Mouse (Mus musculus) kidney, postnatal 0 days (tissue): Measurements from ENCODE around the gene Zfp629. TPM values are rescaled to one million over a fixed set of nuclear protein-coding genes. Genes with fewer than 3 reads are reported as not detected.
"Not testable (repeated sequence)": the region's sequence is repeated elsewhere in the genome, so short reads cannot be mapped to it uniquely, and the experiment has no call there.

Source experiments
- ATAC-seq: fragments of 200-750 bp; cut with Nextera tagmentation; replicated peaks from 2 replicates; pipeline ENCODE4 v1.8.0; 2017; ENCODE audit warnings: low read depth, moderate number of reproducible peaks, moderate TSS enrichment, moderate library complexity; ENCODE audit not compliant: low FRiP score
- DNase-seq: peaks from one replicate; pipeline ENCODE4 v3.0.0-alpha.2; 2016; ENCODE audit warnings: low spot score
- H3K27ac ChIP-seq: fragments of 300-500 bp; sonication (generic); 2 replicates; pipeline ENCODE4 v1.5.1; 2014; ENCODE audit warnings: mild to moderate bottlenecking
- H3K27me3 ChIP-seq: fragments of 300-500 bp; sonication (generic); 2 replicates; pipeline ENCODE4 v1.6.1; 2014; ENCODE audit warnings: low read length, mixed read lengths; ENCODE audit not compliant: insufficient read depth
- H3K36me3 ChIP-seq: fragments of 300-500 bp; sonication (generic); 2 replicates; pipeline ENCODE4 v1.6.1; 2014; ENCODE audit warnings: low read length, mixed read lengths; ENCODE audit not compliant: insufficient read depth
- H3K4me1 ChIP-seq: fragments of 300-500 bp; sonication (generic); replicated peaks from 2 replicates; pipeline ENCODE4 v1.6.1; 2014; ENCODE audit warnings: antibody characterized with exemption, low read length, mixed read lengths; ENCODE audit not compliant: insufficient read depth
- H3K4me2 ChIP-seq: fragments of 300-500 bp; sonication (generic); 2 replicates; pipeline ENCODE4 v1.6.1; 2014; ENCODE audit warnings: mild to moderate bottlenecking, low read length, moderate library complexity, mixed read lengths
- H3K4me3 ChIP-seq: fragments of 300-500 bp; sonication (generic); replicated peaks from 2 replicates; pipeline ENCODE4 v1.5.1; 2014; ENCODE audit warnings: low read depth, low read length
- H3K9ac ChIP-seq: fragments of 300-500 bp; sonication (generic); 2 replicates; pipeline ENCODE4 v1.6.1; 2014; ENCODE audit warnings: low read depth, low read length
- H3K9me3 ChIP-seq: fragments of 300-500 bp; sonication (generic); replicated peaks from 2 replicates; pipeline ENCODE4 v1.6.1; 2016; ENCODE audit warnings: low read length, inconsistent platforms, mixed read lengths
- CTCF ChIP-seq: IDR thresholded peaks from 2 replicates; pipeline ENCODE4 v1.5.1; 2016; ENCODE audit warnings: antibody characterized with exemption, low read depth, mild to moderate bottlenecking, moderate library complexity
- WGBS: fragments of 180-500 bp; shearing (Covaris S2); extraction: QIAGEN DNeasy Blood & Tissue Kit; methylation state at CpG from one replicate; pipeline ENCODE4 v1.1.7; 2014; 5-methylcytosine and 5-hydroxymethylcytosine counted together
- polyA plus RNA-seq: library from polyadenylated mRNA; unstranded; fragments of >200 nt; fragmentation: Nextera tagmentation; extraction: Ambion mirVana; gene quantifications from 2 replicates; pipeline ENCODE4 v1.2.1, GENCODE M21; 2015

Zfp629 gene
- polyA plus RNA-seq, 1 experiment from 2014 or later, result 12.5 TPM

GRCm38 (mm10) chr7:127641260-127641659 lies 25.7 kb upstream of the Zfp629 start:
- DNase-seq, result no peak
- 29% methylated on average over 4 of the region's 4 CpGs for WGBS
- Histone ChIP-seq H3K4me2 (no peak overlapping the region), H3K4me3 (no peak overlapping the region), H3K4me1 (no peaks in the 10 kb centered on the region), H3K9ac (no peak overlapping the region), H3K9me3 (no peaks in the 10 kb centered on the region), H3K27me3 (no peaks in the 10 kb centered on the region), H3K36me3 (no peaks in the 10 kb centered on the region), H3K27ac (no peak overlapping the region)
- TF ChIP-seq CTCF, result no peak
- no peak for ATAC-seq

- Histone ChIP-seq H3K4me2 (peak overlapping the region; percentile 65), H3K9me3 (no peaks in the 10 kb centered on the region), H3K36me3 (no peaks in the 10 kb centered on the region), H3K9ac (peak overlapping the region; percentile 54; the same call in 1 of the 2 replicates), H3K27me3 (no peaks in the 10 kb centered on the region), H3K27ac (no peak overlapping the region), H3K4me3 (peak overlapping the region; percentile 54), H3K4me1 (no peaks in the 10 kb centered on the region)
- no peak for TF ChIP-seq CTCF
- ATAC-seq (peak; percentile 54; the same call in 1 of the 2 replicates), DNase-seq (peak; percentile 94)
- under 1% methylated on average over 27 of the region's 27 CpGs for WGBS
Observed at GRCm38 (mm10) chr7:127636963-127637362, 21.4 kb upstream of the Zfp629 start.

- 80% methylated on average over 4 of the region's 4 CpGs for whole genome bisulfite sequencing
- no peaks in the 10 kb centered on the region for H3K4me1 ChIP-seq
- H3K36me3 ChIP-seq, result no peaks in the 10 kb centered on the region
- no peak overlapping the region for H3K4me2 ChIP-seq
- H3K9ac ChIP-seq, result no peak overlapping the region
- no peak overlapping the region for H3K4me3 ChIP-seq
- H3K27me3 ChIP-seq, result no peaks in the 10 kb centered on the region
- ATAC-seq (no peak), DNase-seq (no peak)
- TF ChIP-seq CTCF, result no peak
- no peaks in the 10 kb centered on the region for H3K9me3 ChIP-seq
- H3K27ac ChIP-seq, result no peak overlapping the region
Observed at GRCm38 (mm10) chr7:127631416-127631815, 15.8 kb upstream of the Zfp629 start.

GRCm38 (mm10) chr7:127628646-127629045 lies 13.0 kb upstream of the Zfp629 start:
- TF ChIP-seq CTCF, result no peak
- Histone ChIP-seq H3K4me2 (no peak overlapping the region), H3K36me3 (no peaks in the 10 kb centered on the region), H3K4me3 (no peak overlapping the region), H3K9ac (no peak overlapping the region), H3K27ac (no peak overlapping the region), H3K9me3 (no peaks in the 10 kb centered on the region), H3K4me1 (no peaks in the 10 kb centered on the region), H3K27me3 (no peaks in the 10 kb centered on the region)
- no peak for DNase-seq
- no peak for ATAC-seq
- WGBS, result 63% methylated on average over 5 of the region's 5 CpGs

GRCm38 (mm10) chr7:127626471-127626870 lies 10.9 kb upstream of the Zfp629 start:
- ATAC-seq, result no peak
- DNase-seq, result no peak
- Histone ChIP-seq H3K9ac (no peak overlapping the region), H3K4me2 (no peak overlapping the region), H3K4me3 (no peak overlapping the region), H3K27ac (no peak overlapping the region), H3K27me3 (no peaks in the 10 kb centered on the region), H3K4me1 (no peaks in the 10 kb centered on the region), H3K36me3 (no peaks in the 10 kb centered on the region), H3K9me3 (no peaks in the 10 kb centered on the region)
- no peak for TF ChIP-seq CTCF
- 87% methylated on average over 4 of the region's 4 CpGs for WGBS

- no peak overlapping the region for H3K9ac ChIP-seq
- ATAC-seq, result no peak
- H3K27ac ChIP-seq, result no peak overlapping the region
- TF ChIP-seq CTCF, result no peak
- no peaks in the 10 kb centered on the region for H3K27me3 ChIP-seq
- no peaks in the 10 kb centered on the region for H3K4me1 ChIP-seq
- no peak for DNase-seq
- no peaks in the 10 kb centered on the region for H3K36me3 ChIP-seq
- H3K4me2 ChIP-seq, result no peak overlapping the region
- no peaks in the 10 kb centered on the region for H3K9me3 ChIP-seq
- over 99% methylated on average over 7 of the region's 7 CpGs for WGBS
- no peak overlapping the region for H3K4me3 ChIP-seq
Observed at GRCm38 (mm10) chr7:127626039-127626438, 10.4 kb upstream of the Zfp629 start.

GRCm38 (mm10) chr7:127618402-127618801 lies 2.8 kb upstream of the Zfp629 start:
- whole genome bisulfite sequencing, result 95% methylated on average over 7 of the region's 8 CpGs
- not testable (repeated sequence) for H3K27ac ChIP-seq, ATAC-seq, DNase-seq, H3K9ac ChIP-seq, H3K36me3 ChIP-seq, H3K27me3 ChIP-seq, H3K4me2 ChIP-seq, H3K9me3 ChIP-seq, H3K4me3 ChIP-seq
- peaks cover 12% of the 10 kb centered on the region for H3K4me1 ChIP-seq
